Mouse (Mus musculus) retina, adult 2 months (tissue): ENCODE results near the gene Gm5799.
"Not testable (repeated sequence)": the region's sequence is repeated elsewhere in the genome, so short reads cannot be mapped to it uniquely, and the experiment has no call there.

Source experiments
- DNase-seq: peaks from one replicate; pipeline ENCODE4 v3.0.0-alpha.2; 2012; ENCODE audit warnings: low read depth, low spot score

Gm5799 gene

GRCm38 (mm10) chr14:43543276-43543675, at the start of gene Gm5799:
Gene Gm5799 (plus strand): TSS chr14:43543576.
- DNase-seq: not testable (repeated sequence)

DNA sequence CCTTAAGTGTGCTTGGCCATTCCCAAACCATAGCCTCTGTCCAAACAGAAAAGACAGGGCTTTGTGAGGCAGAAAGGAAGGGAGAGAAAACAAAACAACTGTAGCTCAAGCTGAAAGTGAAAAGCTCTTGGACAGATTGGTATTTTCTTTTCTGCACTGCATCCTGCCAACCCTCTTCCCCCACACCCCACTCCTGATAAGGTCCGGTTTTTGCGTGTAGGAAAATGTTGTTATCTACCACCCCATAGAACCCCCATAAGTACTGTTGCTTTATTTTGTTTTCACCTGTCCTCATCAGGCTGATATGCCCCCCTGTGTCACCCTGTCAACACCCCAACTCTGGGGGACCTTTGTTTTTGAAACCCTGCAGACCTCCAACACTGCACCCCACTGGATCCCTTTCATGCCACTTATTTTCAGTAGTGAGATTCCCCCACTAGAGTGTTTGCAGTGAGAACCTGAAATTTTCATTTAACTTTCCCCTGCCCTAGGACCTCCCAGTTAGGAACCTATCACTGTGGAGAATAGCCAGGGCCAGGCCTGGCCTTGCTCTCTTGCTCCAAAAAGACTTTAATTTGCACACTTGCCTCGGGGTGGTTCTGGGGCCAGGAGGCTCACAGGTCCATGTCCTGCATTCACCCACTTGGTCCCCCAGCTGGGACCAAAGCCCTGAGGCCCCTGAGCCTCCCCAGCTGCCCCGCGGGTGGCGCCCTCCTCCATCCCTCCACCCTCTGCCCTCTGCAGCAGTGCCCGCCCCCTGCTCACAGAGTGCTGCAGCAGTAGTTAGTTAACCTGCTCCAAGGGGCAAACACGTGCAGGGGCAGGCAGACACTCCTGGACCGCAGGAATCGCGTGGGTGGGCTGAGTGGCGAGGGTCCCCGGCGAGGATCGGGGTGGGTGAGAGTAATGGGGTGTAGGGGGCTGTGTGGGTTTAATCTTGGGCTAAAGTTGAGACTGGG, 12.0 kb upstream of the Gm5799 start:
- DNase-seq: not testable (repeated sequence)

- not testable (repeated sequence) for DNase-seq
Measured at GRCm38 (mm10) chr14:43532011-43532383, 11.4 kb upstream of the Gm5799 start.

- not testable (repeated sequence) for DNase-seq
Measured at GRCm38 (mm10) chr14:43532387-43532786, 11.0 kb upstream of the Gm5799 start.

- DNase-seq: not testable (repeated sequence)
Measured at GRCm38 (mm10) chr14:43538144-43538543, 5.2 kb upstream of the Gm5799 start.

- DNase-seq: not testable (repeated sequence)
Measured at GRCm38 (mm10) chr14:43546281-43546680, 2.9 kb downstream of the Gm5799 start.

DNA sequence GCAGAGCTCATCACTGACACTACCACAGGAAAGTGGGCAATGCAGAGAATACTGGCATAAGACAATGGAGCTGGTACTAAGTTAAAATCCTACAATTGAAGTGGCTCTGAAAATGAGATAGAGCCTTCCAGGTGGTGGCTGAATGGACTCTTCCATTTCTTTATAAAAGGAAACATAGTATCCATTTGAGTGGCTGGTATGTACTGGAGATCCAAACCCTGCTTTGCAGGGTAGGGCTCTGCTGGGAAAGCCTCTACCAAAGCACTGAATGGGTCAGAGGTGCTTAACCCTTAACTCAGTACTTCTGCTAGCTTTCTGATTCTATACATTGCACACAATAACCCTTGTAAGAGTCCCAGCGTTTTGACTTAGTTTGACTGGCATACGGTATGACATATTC, 8.9 kb downstream of the Gm5799 start:
- DNase-seq: not testable (repeated sequence)

DNA sequence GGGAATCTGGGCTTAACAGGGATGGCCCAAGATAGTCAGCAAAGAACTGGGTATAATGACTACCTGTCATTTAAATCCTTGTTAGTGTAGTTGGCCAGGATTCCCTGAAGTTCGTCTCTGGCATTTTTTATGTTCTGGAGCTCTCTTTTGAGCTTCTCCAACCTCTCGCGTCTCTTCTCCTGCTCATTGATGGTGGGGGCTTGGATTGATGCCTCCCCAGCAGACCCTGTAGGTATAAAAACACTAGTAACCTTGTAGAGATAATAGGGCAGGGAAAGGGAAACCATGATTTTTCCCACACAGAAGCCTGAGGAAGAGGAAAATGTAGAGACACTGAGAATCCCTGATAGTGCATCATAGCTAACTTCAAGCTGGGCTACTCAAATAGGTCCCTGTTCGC, 34.6 kb downstream of the Gm5799 start:
- DNase-seq: not testable (repeated sequence)

- DNase-seq: not testable (repeated sequence)
Measured at GRCm38 (mm10) chr14:43579046-43579445, 35.7 kb downstream of the Gm5799 start, which contains the start of gene Gm17654. Gene Gm17654 (minus strand): TSS chr14:43579146.
